Mouse (Mus musculus): ENCODE results near the gene Cul1. TPM values are rescaled to one million over a fixed set of nuclear protein-coding genes. Genes with fewer than 3 reads are reported as not detected.
A peak's percentile ranks its signal among the peaks of the same experiment; 100 is the strongest.

Cul1 gene
- polyA plus RNA-seq, 1 experiment from 2014 or later, result 182 TPM

DNA sequence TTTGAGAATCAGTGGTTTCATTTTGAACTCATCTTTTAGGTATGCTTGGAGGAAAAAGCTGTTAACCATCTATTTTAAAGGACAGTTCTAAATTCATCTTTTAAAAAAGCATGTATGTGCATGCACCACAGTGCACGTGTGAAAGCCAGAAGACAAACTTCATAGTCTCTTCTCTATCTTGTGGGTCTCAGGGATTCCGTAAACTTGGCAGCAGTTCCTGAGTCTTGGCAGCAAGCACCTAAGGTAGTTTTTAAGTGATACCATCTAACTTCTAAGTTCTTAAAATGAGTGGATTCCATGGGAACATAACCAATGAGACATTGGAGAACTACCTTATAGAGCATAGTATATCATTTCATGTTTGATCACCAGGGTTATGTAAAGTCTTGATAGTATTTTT, 3.7 kb downstream of the Cul1 start:
- no peak overlapping the region for H3K27ac ChIP-seq (replicated peaks; ENCODE audit: low read depth, low read length)
- no peaks in the 10 kb centered on the region for H3K9me3 ChIP-seq (replicated peaks; ENCODE audit: control insufficient read depth, low read length)
- ATAC-seq (replicated peaks; ENCODE audit: insufficient number of reproducible peaks, low FRiP score, low TSS enrichment, low read depth) (no peak), DNase-seq (ENCODE audit: low spot score) (no peak)
- 87% methylated on average over 2 of the region's 2 CpGs for WGBS
- no peak overlapping the region for H3K4me3 ChIP-seq (ENCODE audit: low read depth, low read length)
- no peak overlapping the region for H3K4me2 ChIP-seq (ENCODE audit: low read depth, low read length)
- H3K4me1 ChIP-seq (ENCODE audit: control insufficient read depth, insufficient read depth, low read length), result no peaks in the 10 kb centered on the region
- no peaks in the 10 kb centered on the region for H3K27me3 ChIP-seq (ENCODE audit: control insufficient read depth, insufficient read depth, low read length)
- no peaks in the 10 kb centered on the region for H3K36me3 ChIP-seq (replicated peaks; ENCODE audit: control insufficient read depth, insufficient read depth, low read depth, low read length)
- H3K9ac ChIP-seq (replicated peaks; ENCODE audit: low read length), result no peak overlapping the region

DNA sequence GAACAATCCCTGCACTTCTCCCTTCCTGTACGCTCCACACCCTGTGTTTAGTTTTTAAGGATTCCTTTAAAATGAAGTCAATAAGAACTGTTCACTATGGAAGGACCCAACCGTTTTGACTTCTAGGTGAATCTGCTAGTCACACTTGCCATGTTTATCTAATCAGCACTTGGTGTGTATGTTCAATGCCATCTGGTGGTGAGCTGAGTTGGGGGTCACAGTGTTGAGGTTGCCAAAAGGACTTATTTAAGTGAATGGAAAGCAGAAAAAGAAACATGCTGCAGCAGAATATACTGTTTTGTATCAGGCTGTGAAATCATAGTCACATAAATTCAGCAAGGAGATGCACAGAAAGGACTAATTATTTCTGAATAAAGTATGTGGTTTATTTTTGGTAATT, 12.2 kb downstream of the Cul1 start:
- Histone ChIP-seq H3K9ac (replicated peaks; ENCODE audit: low read length) (no peak overlapping the region), H3K4me3 (ENCODE audit: low read depth, low read length) (no peak overlapping the region), H3K27ac (replicated peaks; ENCODE audit: low read depth, low read length) (no peak overlapping the region), H3K4me1 (ENCODE audit: control insufficient read depth, insufficient read depth, low read length) (no peaks in the 10 kb centered on the region), H3K36me3 (replicated peaks; ENCODE audit: control insufficient read depth, insufficient read depth, low read depth, low read length) (no peaks in the 10 kb centered on the region), H3K9me3 (replicated peaks; ENCODE audit: control insufficient read depth, low read length) (no peaks in the 10 kb centered on the region), H3K4me2 (ENCODE audit: low read depth, low read length) (no peak overlapping the region), H3K27me3 (ENCODE audit: control insufficient read depth, insufficient read depth, low read length) (no peaks in the 10 kb centered on the region)
- ATAC-seq (replicated peaks; ENCODE audit: insufficient number of reproducible peaks, low FRiP score, low TSS enrichment, low read depth), result no peak
- DNase-seq (ENCODE audit: low spot score), result peak; percentile 19
- WGBS, result 70% methylated on average over 2 of the region's 2 CpGs

DNA sequence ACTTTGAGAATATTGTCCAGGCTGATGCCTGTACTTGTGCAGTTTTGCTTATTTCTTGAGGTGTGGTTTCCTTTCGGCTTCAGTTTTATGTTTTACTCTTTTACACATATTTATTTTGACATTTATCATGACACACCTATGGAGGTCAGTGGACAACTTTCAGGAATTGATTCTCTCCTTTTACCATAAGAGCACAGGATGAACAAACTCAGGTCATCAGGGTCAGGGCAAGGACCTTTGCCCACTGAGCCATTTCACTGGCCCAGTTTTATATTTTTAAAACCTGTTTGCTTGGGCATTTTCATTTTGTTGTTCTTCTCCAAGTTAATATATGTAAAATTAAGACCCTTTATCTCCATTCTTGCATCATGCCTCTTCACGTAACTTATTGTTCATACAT, 13.3 kb downstream of the Cul1 start:
- H3K4me1 ChIP-seq (ENCODE audit: control insufficient read depth, insufficient read depth, low read length), result no peaks in the 10 kb centered on the region
- no peak overlapping the region for H3K9ac ChIP-seq (replicated peaks; ENCODE audit: low read length)
- ATAC-seq (replicated peaks; ENCODE audit: insufficient number of reproducible peaks, low FRiP score, low TSS enrichment, low read depth) (no peak), DNase-seq (ENCODE audit: low spot score) (no peak)
- H3K4me3 ChIP-seq (ENCODE audit: low read depth, low read length), result no peak overlapping the region
- no peaks in the 10 kb centered on the region for H3K9me3 ChIP-seq (replicated peaks; ENCODE audit: control insufficient read depth, low read length)
- no peak overlapping the region for H3K27ac ChIP-seq (replicated peaks; ENCODE audit: low read depth, low read length)
- 94% methylated on average over 2 of the region's 2 CpGs for WGBS
- H3K4me2 ChIP-seq (ENCODE audit: low read depth, low read length), result no peak overlapping the region
- H3K27me3 ChIP-seq (ENCODE audit: control insufficient read depth, insufficient read depth, low read length), result no peaks in the 10 kb centered on the region
- H3K36me3 ChIP-seq (replicated peaks; ENCODE audit: control insufficient read depth, insufficient read depth, low read depth, low read length), result no peaks in the 10 kb centered on the region

DNA sequence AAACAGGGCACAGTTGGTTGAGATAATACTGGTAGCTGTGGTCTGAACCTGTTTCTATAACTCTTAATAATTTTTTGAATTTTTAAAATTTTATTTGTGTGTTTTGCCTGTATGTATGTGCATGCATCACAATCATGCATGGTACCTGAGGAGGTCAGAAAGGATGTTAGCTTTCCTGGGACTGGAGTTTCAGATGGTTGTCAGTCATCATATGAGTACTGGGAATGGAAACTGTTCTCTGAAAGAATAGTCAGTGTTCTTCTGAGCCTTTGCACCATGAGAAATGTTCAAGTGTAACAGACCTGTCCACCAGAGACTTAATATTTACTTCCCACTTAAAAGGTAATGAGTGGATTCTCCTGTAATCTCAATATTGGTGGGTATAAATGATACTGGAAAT, 13.9 kb downstream of the Cul1 start:
- Histone ChIP-seq H3K36me3 (replicated peaks; ENCODE audit: control insufficient read depth, insufficient read depth, low read depth, low read length) (no peaks in the 10 kb centered on the region), H3K9ac (replicated peaks; ENCODE audit: low read length) (no peak overlapping the region), H3K4me2 (ENCODE audit: low read depth, low read length) (no peak overlapping the region), H3K27ac (replicated peaks; ENCODE audit: low read depth, low read length) (no peak overlapping the region), H3K4me3 (ENCODE audit: low read depth, low read length) (no peak overlapping the region), H3K9me3 (replicated peaks; ENCODE audit: control insufficient read depth, low read length) (no peaks in the 10 kb centered on the region), H3K4me1 (ENCODE audit: control insufficient read depth, insufficient read depth, low read length) (no peaks in the 10 kb centered on the region), H3K27me3 (ENCODE audit: control insufficient read depth, insufficient read depth, low read length) (no peaks in the 10 kb centered on the region)
- ATAC-seq (replicated peaks; ENCODE audit: insufficient number of reproducible peaks, low FRiP score, low TSS enrichment, low read depth), result no peak
- no peak for DNase-seq (ENCODE audit: low spot score)

DNA sequence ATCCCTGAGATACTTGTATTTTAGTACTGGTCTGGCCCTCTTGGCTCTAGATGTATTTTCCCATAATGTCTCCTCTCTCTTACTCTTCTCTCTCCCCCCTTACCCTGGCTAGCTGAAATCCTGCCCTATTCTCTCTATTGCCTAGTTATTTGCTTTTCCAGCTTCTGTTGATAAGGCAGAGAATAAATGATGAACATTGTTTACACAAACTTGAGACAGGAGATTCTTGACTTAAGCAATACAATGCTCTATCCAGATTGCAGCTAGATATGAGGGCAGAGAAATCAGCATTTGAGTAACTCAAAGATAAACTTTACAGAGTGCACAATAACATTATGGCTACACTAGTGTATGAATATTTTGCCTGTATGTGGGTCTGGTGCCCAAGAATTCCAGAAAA, 16.6 kb downstream of the Cul1 start:
- Histone ChIP-seq H3K4me3 (ENCODE audit: low read depth, low read length) (no peak overlapping the region), H3K27me3 (ENCODE audit: control insufficient read depth, insufficient read depth, low read length) (no peaks in the 10 kb centered on the region)
- ATAC-seq (replicated peaks; ENCODE audit: insufficient number of reproducible peaks, low FRiP score, low TSS enrichment, low read depth), result no peak

DNA sequence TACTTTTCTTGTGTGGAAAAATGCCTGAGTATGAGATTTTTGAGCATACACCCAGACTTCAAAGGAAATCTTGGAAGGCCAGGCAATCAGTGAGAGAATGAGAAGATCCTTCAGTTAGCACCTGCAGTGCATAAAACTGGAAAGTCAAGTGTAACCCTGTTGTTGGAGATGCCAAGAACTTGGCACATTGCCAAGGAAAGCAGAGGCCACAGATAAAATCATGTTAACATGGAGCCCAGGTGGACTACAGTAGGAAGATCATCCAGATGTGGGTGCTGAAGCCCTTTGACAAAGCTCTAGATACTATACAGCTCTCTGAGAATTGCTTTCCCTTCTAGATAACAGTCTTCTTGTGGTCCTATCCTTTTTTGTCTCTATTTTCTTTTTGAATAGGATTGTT, 19.2 kb downstream of the Cul1 start:
- ATAC-seq (replicated peaks; ENCODE audit: insufficient number of reproducible peaks, low FRiP score, low TSS enrichment, low read depth) (no peak), DNase-seq (ENCODE audit: low spot score) (no peak)
- no peaks in the 10 kb centered on the region for H3K36me3 ChIP-seq (replicated peaks; ENCODE audit: control insufficient read depth, insufficient read depth, low read depth, low read length)
- H3K27ac ChIP-seq (replicated peaks; ENCODE audit: low read depth, low read length), result no peak overlapping the region
- no peak overlapping the region for H3K9ac ChIP-seq (replicated peaks; ENCODE audit: low read length)
- H3K4me2 ChIP-seq (ENCODE audit: low read depth, low read length), result no peak overlapping the region
- no peaks in the 10 kb centered on the region for H3K27me3 ChIP-seq (ENCODE audit: control insufficient read depth, insufficient read depth, low read length)
- H3K4me1 ChIP-seq (ENCODE audit: control insufficient read depth, insufficient read depth, low read length), result no peaks in the 10 kb centered on the region
- no peak overlapping the region for H3K4me3 ChIP-seq (ENCODE audit: low read depth, low read length)
- H3K9me3 ChIP-seq (replicated peaks; ENCODE audit: control insufficient read depth, low read length), result no peaks in the 10 kb centered on the region

More for the DNA sequence above, 16.6 kb downstream of the Cul1 start:
- no peak overlapping the region for H3K4me2 ChIP-seq (ENCODE audit: low read depth, low read length)
- no peak overlapping the region for H3K9ac ChIP-seq (replicated peaks; ENCODE audit: low read length)
- no peaks in the 10 kb centered on the region for H3K36me3 ChIP-seq (replicated peaks; ENCODE audit: control insufficient read depth, insufficient read depth, low read depth, low read length)
- no peaks in the 10 kb centered on the region for H3K4me1 ChIP-seq (ENCODE audit: control insufficient read depth, insufficient read depth, low read length)
- no peaks in the 10 kb centered on the region for H3K9me3 ChIP-seq (replicated peaks; ENCODE audit: control insufficient read depth, low read length)
- DNase-seq (ENCODE audit: low spot score), result no peak
- no peak overlapping the region for H3K27ac ChIP-seq (replicated peaks; ENCODE audit: low read depth, low read length)

DNA sequence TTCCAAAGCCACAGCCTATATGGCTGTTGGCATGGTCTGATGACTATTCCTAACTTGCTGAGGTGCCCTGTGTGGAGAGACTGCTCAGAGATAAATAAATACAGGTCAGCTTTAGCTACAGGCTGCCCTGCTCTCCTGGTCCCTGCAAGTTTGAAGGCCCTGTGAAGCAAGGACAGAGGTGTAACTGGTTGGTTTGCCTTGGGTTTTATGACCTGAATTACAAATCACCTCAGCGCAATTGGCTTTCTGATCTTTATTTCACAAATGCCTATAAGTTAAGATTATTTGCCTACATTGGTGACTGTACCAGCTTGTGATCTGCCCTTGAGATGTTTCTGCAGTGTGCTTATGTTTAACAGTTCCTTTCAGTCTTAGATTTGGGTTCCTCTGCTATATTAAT, 28.8 kb downstream of the Cul1 start:
- H3K27ac ChIP-seq (replicated peaks; ENCODE audit: low read depth, low read length), result no peak overlapping the region
- DNase-seq (ENCODE audit: low spot score), result no peak
- H3K4me3 ChIP-seq (ENCODE audit: low read depth, low read length), result no peak overlapping the region
- WGBS, result 93% methylated on average over 1 of the region's 1 CpGs
- H3K27me3 ChIP-seq (ENCODE audit: control insufficient read depth, insufficient read depth, low read length), result no peaks in the 10 kb centered on the region
- H3K9ac ChIP-seq (replicated peaks; ENCODE audit: low read length), result no peak overlapping the region
- H3K9me3 ChIP-seq (replicated peaks; ENCODE audit: control insufficient read depth, low read length), result no peaks in the 10 kb centered on the region
- H3K4me1 ChIP-seq (ENCODE audit: control insufficient read depth, insufficient read depth, low read length), result no peaks in the 10 kb centered on the region
- no peaks in the 10 kb centered on the region for H3K36me3 ChIP-seq (replicated peaks; ENCODE audit: control insufficient read depth, insufficient read depth, low read depth, low read length)
- no peak overlapping the region for H3K4me2 ChIP-seq (ENCODE audit: low read depth, low read length)
- no peak for ATAC-seq (replicated peaks; ENCODE audit: insufficient number of reproducible peaks, low FRiP score, low TSS enrichment, low read depth)

DNA sequence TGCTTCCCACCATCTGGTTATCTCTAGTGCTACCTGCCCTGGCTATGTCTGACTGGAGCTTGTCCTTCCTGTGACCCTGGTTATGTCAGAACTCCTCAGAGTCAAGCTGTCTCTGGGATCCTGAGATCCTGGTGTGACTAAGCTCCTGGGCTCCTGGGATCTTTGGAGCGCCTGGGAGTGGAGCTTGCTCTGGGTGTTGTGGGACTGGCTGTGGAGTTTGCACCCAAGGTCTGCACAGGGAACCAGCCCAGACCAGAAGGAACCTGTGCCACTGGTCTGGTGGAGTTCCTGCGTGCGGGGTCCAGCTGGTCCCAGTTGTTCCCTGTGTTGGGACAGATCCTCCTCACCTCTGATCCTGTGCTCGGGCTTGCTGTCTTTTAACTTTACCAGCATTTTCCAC, 41.4 kb downstream of the Cul1 start:
- H3K9ac ChIP-seq (replicated peaks; ENCODE audit: low read length), result no peak overlapping the region
- H3K36me3 ChIP-seq (replicated peaks; ENCODE audit: control insufficient read depth, insufficient read depth, low read depth, low read length), result no peaks in the 10 kb centered on the region
- ATAC-seq (replicated peaks; ENCODE audit: insufficient number of reproducible peaks, low FRiP score, low TSS enrichment, low read depth) (no peak), DNase-seq (ENCODE audit: low spot score) (no peak)
- no peak overlapping the region for H3K4me2 ChIP-seq (ENCODE audit: low read depth, low read length)
- no peak overlapping the region for H3K27ac ChIP-seq (replicated peaks; ENCODE audit: low read depth, low read length)
- no peaks in the 10 kb centered on the region for H3K27me3 ChIP-seq (ENCODE audit: control insufficient read depth, insufficient read depth, low read length)
- no peaks in the 10 kb centered on the region for H3K4me1 ChIP-seq (ENCODE audit: control insufficient read depth, insufficient read depth, low read length)
- WGBS, result 91% methylated on average over 4 of the region's 4 CpGs
- no peak overlapping the region for H3K4me3 ChIP-seq (ENCODE audit: low read depth, low read length)
- H3K9me3 ChIP-seq (replicated peaks; ENCODE audit: control insufficient read depth, low read length), result no peaks in the 10 kb centered on the region

DNA sequence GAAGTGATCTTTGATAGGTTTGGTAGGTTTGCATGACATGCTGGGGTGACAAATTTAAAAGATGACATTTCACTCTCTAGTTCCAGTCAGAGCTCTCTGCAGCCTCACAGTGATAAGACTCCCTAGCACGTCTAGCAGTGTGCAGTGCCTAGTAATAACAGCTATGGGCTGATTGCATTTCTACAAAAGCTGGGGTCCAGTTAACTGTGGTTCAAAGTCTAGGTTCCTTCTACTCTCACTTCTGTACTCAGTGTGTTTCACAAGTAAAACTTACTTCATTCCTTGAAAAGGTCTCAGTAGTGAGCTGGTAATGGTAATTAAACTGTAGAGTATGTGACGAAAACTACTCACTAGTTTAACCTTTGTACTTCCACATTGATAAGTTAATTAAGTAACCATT, 66.8 kb downstream of the Cul1 start:
- WGBS, result 87% methylated on average over 2 of the region's 2 CpGs
- Histone ChIP-seq H3K36me3 (replicated peaks; ENCODE audit: control insufficient read depth, insufficient read depth, low read depth, low read length) (peaks cover 6% of the 10 kb centered on the region), H3K4me3 (ENCODE audit: low read depth, low read length) (no peak overlapping the region), H3K9me3 (replicated peaks; ENCODE audit: control insufficient read depth, low read length) (no peaks in the 10 kb centered on the region), H3K9ac (replicated peaks; ENCODE audit: low read length) (no peak overlapping the region), H3K4me1 (ENCODE audit: control insufficient read depth, insufficient read depth, low read length) (no peaks in the 10 kb centered on the region), H3K4me2 (ENCODE audit: low read depth, low read length) (no peak overlapping the region), H3K27me3 (ENCODE audit: control insufficient read depth, insufficient read depth, low read length) (no peaks in the 10 kb centered on the region), H3K27ac (replicated peaks; ENCODE audit: low read depth, low read length) (no peak overlapping the region)
- ATAC-seq (replicated peaks; ENCODE audit: insufficient number of reproducible peaks, low FRiP score, low TSS enrichment, low read depth) (no peak), DNase-seq (ENCODE audit: low spot score) (no peak)
